Mouse (Mus musculus): ENCODE measurements around the gene Trp53i11. TPM values are rescaled to one million over a fixed set of nuclear protein-coding genes. Genes with fewer than 3 reads are reported as not detected.

Trp53i11 gene
- total RNA-seq, 2 experiments from 2014 or later: 114 to 117 TPM

GRCm38 (mm10) chr2:93192671-93193080 lies 5.3 kb downstream of the Trp53i11 start:
- DNase-seq (ENCODE audit: low spot score in 2 of 2): no peak

- no peak for DNase-seq (ENCODE audit: low spot score in 2 of 2)
These were observed 6.5 kb downstream of the Trp53i11 start for GRCm38 (mm10) chr2:93193806-93194205.

GRCm38 (mm10) chr2:93198846-93199245 lies 11.5 kb downstream of the Trp53i11 start:
- DNase-seq (ENCODE audit: low spot score in 2 of 2): peak; percentile 81 to 90

- DNase-seq (ENCODE audit: low spot score in 2 of 2): no peak
These were observed 12.2 kb downstream of the Trp53i11 start for GRCm38 (mm10) chr2:93199531-93199974.

- DNase-seq (ENCODE audit: low spot score in 2 of 2): no peak
These were observed 13.5 kb downstream of the Trp53i11 start for GRCm38 (mm10) chr2:93200681-93201340.

- DNase-seq (ENCODE audit: low spot score in 2 of 2): no peak
These were observed 14.6 kb downstream of the Trp53i11 start for GRCm38 (mm10) chr2:93201997-93202396.

- no peak for DNase-seq (ENCODE audit: low spot score in 2 of 2)
These were observed 15.4 kb downstream of the Trp53i11 start for GRCm38 (mm10) chr2:93202782-93203181.

GRCm38 (mm10) chr2:93203682-93204081 lies 16.3 kb downstream of the Trp53i11 start:
- DNase-seq (ENCODE audit: low spot score in 2 of 2): peak in 1 of 2 experiments; percentile 63

GRCm38 (mm10) chr2:93204571-93204970 lies 17.2 kb downstream of the Trp53i11 start:
- DNase-seq (ENCODE audit: low spot score in 2 of 2): no peak

GRCm38 (mm10) chr2:93206126-93206525 lies 18.8 kb downstream of the Trp53i11 start:
- no peak for DNase-seq (ENCODE audit: low spot score in 2 of 2)

GRCm38 (mm10) chr2:93212386-93212785 lies 25.0 kb downstream of the Trp53i11 start:
- no peak for DNase-seq (ENCODE audit: low spot score in 2 of 2)

- no peak for DNase-seq (ENCODE audit: low spot score in 2 of 2)
These were observed 25.5 kb downstream of the Trp53i11 start for GRCm38 (mm10) chr2:93212865-93213264.

- DNase-seq (ENCODE audit: low spot score in 2 of 2): no peak
These were observed 26.8 kb downstream of the Trp53i11 start for GRCm38 (mm10) chr2:93214192-93214591.

- DNase-seq (ENCODE audit: low spot score in 2 of 2): no peak
These were observed 28.4 kb downstream of the Trp53i11 start for GRCm38 (mm10) chr2:93215790-93216189.

- DNase-seq (ENCODE audit: low spot score in 2 of 2): peak; percentile 64 to 85
These were observed 29.7 kb downstream of the Trp53i11 start for GRCm38 (mm10) chr2:93217015-93217414.

- no peak for DNase-seq (ENCODE audit: low spot score in 2 of 2)
These were observed 31.1 kb downstream of the Trp53i11 start for GRCm38 (mm10) chr2:93218353-93218990.

- DNase-seq (ENCODE audit: low spot score in 2 of 2): no peak
These were observed 32.2 kb downstream of the Trp53i11 start for GRCm38 (mm10) chr2:93219576-93219975.

- DNase-seq (ENCODE audit: low spot score in 2 of 2): peak in 1 of 2 experiments; percentile 15
These were observed 33.1 kb downstream of the Trp53i11 start for GRCm38 (mm10) chr2:93220447-93220846.

GRCm38 (mm10) chr2:93223463-93223862 lies 36.1 kb downstream of the Trp53i11 start:
- DNase-seq (ENCODE audit: low spot score in 2 of 2): peak in 1 of 2 experiments; percentile 63

GRCm38 (mm10) chr2:93226606-93227595 lies 39.6 kb downstream of the Trp53i11 start:
- peak; percentile 86 to 90 for DNase-seq (ENCODE audit: low spot score in 2 of 2)

- no peak for DNase-seq (ENCODE audit: low spot score in 2 of 2)
These were observed 40.5 kb downstream of the Trp53i11 start for GRCm38 (mm10) chr2:93227713-93228479.
